Mouse (Mus musculus) myocyte (in vitro differentiated cells): ENCODE results near the gene Upp2. TPM values are rescaled to one million over a fixed set of nuclear protein-coding genes. Genes with fewer than 3 reads are reported as not detected.

Experiments
- H3K27me3 ChIP-seq: one replicate; pipeline ENCODE4 v1.6.1; 2011; ENCODE audit not compliant: control insufficient read depth, insufficient read depth, insufficient read length
- H3K36me3 ChIP-seq: one replicate; pipeline ENCODE4 v1.6.1; 2011; ENCODE audit not compliant: control insufficient read depth, insufficient read depth
- H3K4me2 ChIP-seq: one replicate; pipeline ENCODE4 v1.6.1; 2011; ENCODE audit warnings: low read depth, control low read depth
- H3K4me3 ChIP-seq: one replicate; pipeline ENCODE4 v1.5.1; 2011; ENCODE audit warnings: mild to moderate bottlenecking, control low read depth, moderate library complexity
- H3K79me2 ChIP-seq: one replicate; pipeline ENCODE4 v1.6.1; 2011; ENCODE audit not compliant: control insufficient read depth, insufficient read depth
- H3ac ChIP-seq: one replicate; pipeline ENCODE4 v1.6.1; 2011; ENCODE audit not compliant: control insufficient read depth, insufficient read length
- CEBPB ChIP-seq: IDR thresholded peaks from 2 replicates; pipeline ENCODE4 v1.6.1; 2011; ENCODE audit warnings: mild to moderate bottlenecking, moderate library complexity; ENCODE audit not compliant: poor library complexity, insufficient read depth, severe bottlenecking
- E2F4 ChIP-seq: IDR thresholded peaks from one replicate; pipeline ENCODE4 v1.6.1; 2011; ENCODE audit warnings: mild to moderate bottlenecking, control low read depth, moderate library complexity; ENCODE audit not compliant: insufficient read depth
- MAX ChIP-seq: IDR thresholded peaks from one replicate; pipeline ENCODE4 v1.6.1; 2011; ENCODE audit warnings: low read depth, mild to moderate bottlenecking, control low read depth
- MYOD1 ChIP-seq, 3 experiments: IDR thresholded peaks; one replicate each; pipeline ENCODE4 v1.6.1; 2011; ENCODE audit warnings: control low read depth in 2 of 3, low read depth in 2 of 3, mild to moderate bottlenecking in 2 of 3, moderate library complexity in 1 of 3; ENCODE audit not compliant: insufficient read length in 2 of 3, control insufficient read depth in 1 of 3
- MYOG ChIP-seq, 3 experiments: IDR thresholded peaks; one replicate each; pipeline ENCODE4 v1.6.1; 2011; ENCODE audit warnings: control low read depth in 2 of 3, low read depth in 2 of 3, mild to moderate bottlenecking in 2 of 3; ENCODE audit not compliant: insufficient read length in 2 of 3, control insufficient read depth in 1 of 3, insufficient read depth in 1 of 3
- POLR2A ChIP-seq: IDR thresholded peaks from one replicate; pipeline ENCODE4 v1.6.1; 2011; ENCODE audit warnings: low read depth, mild to moderate bottlenecking, control low read depth, moderate library complexity; ENCODE audit not compliant: insufficient read length
- POLR2AphosphoS2 ChIP-seq: IDR thresholded peaks from one replicate; pipeline ENCODE4 v1.6.1; 2011; ENCODE audit warnings: low read depth, control low read depth; ENCODE audit not compliant: insufficient read length
- REST ChIP-seq: IDR thresholded peaks from one replicate; pipeline ENCODE4 v1.6.1; 2011; ENCODE audit warnings: mild to moderate bottlenecking, control low read depth, moderate library complexity; ENCODE audit not compliant: insufficient read depth, insufficient read length
- SRF ChIP-seq: IDR thresholded peaks from one replicate; pipeline ENCODE4 v1.6.1; 2011; ENCODE audit warnings: low read depth; ENCODE audit not compliant: control insufficient read depth, insufficient read length
- TCF12 ChIP-seq: IDR thresholded peaks from one replicate; pipeline ENCODE4 v1.6.1; 2011; ENCODE audit warnings: mild to moderate bottlenecking, control low read depth; ENCODE audit not compliant: poor library complexity, insufficient read depth, severe bottlenecking
- TCF3 ChIP-seq: IDR thresholded peaks from one replicate; pipeline ENCODE4 v1.6.1; 2011; ENCODE audit warnings: low read depth, control low read depth; ENCODE audit not compliant: insufficient read length
- USF1 ChIP-seq: IDR thresholded peaks from one replicate; pipeline ENCODE4 v1.6.1; 2011; ENCODE audit warnings: low read depth, mild to moderate bottlenecking, control low read depth, moderate library complexity
- polyA plus RNA-seq: library from polyadenylated mRNA; unstranded; fragments of >200 nt; fragmentation: generic; extraction: Trizol; gene quantifications from one replicate; pipeline ENCODE4 v1.2.1, GENCODE M21; 2012; ENCODE audit warnings: missing spikeins

Gene Upp2
- polyA plus RNA-seq, 1 experiment, result 8.3 TPM

GRCm38 (mm10) chr2:58737192-58737820, 170.2 kb downstream of the Upp2 start:
- Histone ChIP-seq H3ac (no peak overlapping the region), H3K4me2 (no peak overlapping the region), H3K36me3 (no peaks in the 10 kb centered on the region), H3K4me3 (no peak overlapping the region), H3K79me2 (no peaks in the 10 kb centered on the region), H3K27me3 (peaks cover 10% of the 10 kb centered on the region)
- no peak for TF ChIP-seq MYOG (IDR thresholded peaks at IDR 0.05; ENCODE audit: control insufficient read depth in 1 of 3, insufficient read depth in 1 of 3, insufficient read length in 2 of 3, low read depth in 2 of 3)
- no peak for TF ChIP-seq SRF
- TF ChIP-seq REST, result no peak
- no peak for TF ChIP-seq TCF3
- no peak for TF ChIP-seq POLR2AphosphoS2
- TF ChIP-seq E2F4, result no peak
- TF ChIP-seq USF1, result no peak
- no peak for TF ChIP-seq MAX
- TF ChIP-seq MYOD1 (IDR thresholded peaks at IDR 0.05; ENCODE audit: control insufficient read depth in 1 of 3, insufficient read length in 2 of 3, low read depth in 2 of 3), result no peak
- TF ChIP-seq POLR2A, result no peak
- no peak for TF ChIP-seq TCF12
- no peak for TF ChIP-seq CEBPB

- Histone ChIP-seq H3K27me3 (no peaks in the 10 kb centered on the region), H3K36me3 (no peaks in the 10 kb centered on the region), H3K4me2 (no peak overlapping the region), H3K79me2 (no peaks in the 10 kb centered on the region), H3ac (no peak overlapping the region), H3K4me3 (no peak overlapping the region)
- TF ChIP-seq TCF3 (no peak), MYOD1 (IDR thresholded peaks at IDR 0.05; ENCODE audit: control insufficient read depth in 1 of 3, insufficient read length in 2 of 3, low read depth in 2 of 3) (no peak), TCF12 (no peak), E2F4 (no peak), SRF (no peak), POLR2A (no peak), USF1 (no peak), MAX (no peak), MYOG (IDR thresholded peaks at IDR 0.05; ENCODE audit: control insufficient read depth in 1 of 3, insufficient read depth in 1 of 3, insufficient read length in 2 of 3, low read depth in 2 of 3) (no peak), REST (no peak), CEBPB (no peak), POLR2AphosphoS2 (no peak)
Measured at GRCm38 (mm10) chr2:58741213-58741612, 174.1 kb downstream of the Upp2 start.

- Histone ChIP-seq H3K4me3 (no peak overlapping the region), H3K79me2 (no peaks in the 10 kb centered on the region), H3ac (no peak overlapping the region), H3K36me3 (no peaks in the 10 kb centered on the region), H3K4me2 (no peak overlapping the region), H3K27me3 (no peaks in the 10 kb centered on the region)
- TF ChIP-seq TCF12, result no peak
- no peak for TF ChIP-seq SRF
- TF ChIP-seq REST, result no peak
- TF ChIP-seq CEBPB, result no peak
- no peak for TF ChIP-seq MYOG (IDR thresholded peaks at IDR 0.05; ENCODE audit: control insufficient read depth in 1 of 3, insufficient read depth in 1 of 3, insufficient read length in 2 of 3, low read depth in 2 of 3)
- no peak for TF ChIP-seq POLR2AphosphoS2
- TF ChIP-seq E2F4, result no peak
- TF ChIP-seq POLR2A, result no peak
- no peak for TF ChIP-seq MAX
- TF ChIP-seq MYOD1 (IDR thresholded peaks at IDR 0.05; ENCODE audit: control insufficient read depth in 1 of 3, insufficient read length in 2 of 3, low read depth in 2 of 3), result no peak
- no peak for TF ChIP-seq USF1
Measured at GRCm38 (mm10) chr2:58742026-58742425, 174.9 kb downstream of the Upp2 start.

- Histone ChIP-seq H3ac (no peak overlapping the region), H3K4me2 (no peak overlapping the region), H3K36me3 (no peaks in the 10 kb centered on the region), H3K79me2 (no peaks in the 10 kb centered on the region), H3K4me3 (no peak overlapping the region), H3K27me3 (no peaks in the 10 kb centered on the region)
- TF ChIP-seq MYOG (IDR thresholded peaks at IDR 0.05; ENCODE audit: control insufficient read depth in 1 of 3, insufficient read depth in 1 of 3, insufficient read length in 2 of 3, low read depth in 2 of 3), result peak in 1 of 3 experiments; percentile 13
- TF ChIP-seq CEBPB, result no peak
- peak in 2 of 3 experiments; percentile 1 to 10 for TF ChIP-seq MYOD1 (IDR thresholded peaks at IDR 0.05; ENCODE audit: control insufficient read depth in 1 of 3, insufficient read length in 2 of 3, low read depth in 2 of 3)
Measured at GRCm38 (mm10) chr2:58743446-58743845, 176.3 kb downstream of the Upp2 start.

GRCm38 (mm10) chr2:58747483-58748229, 180.6 kb downstream of the Upp2 start:
- no peak overlapping the region for H3K4me2 ChIP-seq
- no peaks in the 10 kb centered on the region for H3K36me3 ChIP-seq
- H3K27me3 ChIP-seq, result no peaks in the 10 kb centered on the region
- TF ChIP-seq CEBPB, result no peak
- no peak overlapping the region for H3K4me3 ChIP-seq
- no peaks in the 10 kb centered on the region for H3K79me2 ChIP-seq
- H3ac ChIP-seq, result no peak overlapping the region
